In genomic region chr13:92073111-92073510, GRCm38 (mm10) we compare ENCODE assay signal across 19 mouse cellular contexts. TPM values are rescaled to one million over a fixed set of nuclear protein-coding genes. Genes with fewer than 3 reads are reported as not detected.
A peak's percentile ranks its signal among the peaks of the same experiment; 100 is the strongest.
DNase-seq lines count a peak whose midpoint lies in the region; ATAC-seq and TF ChIP-seq lines count a peak whose summit lies in the region.
"Had no signal": no experiment of that assay in that cellular context is flagged by ENCODE, and none has a peak within 500 bp of the region (broad histone marks: within the 10 kb centered on the region; RNA-seq: fewer than 3 reads in every experiment).

No protein-coding gene starts in this region.

- no peaks in the 10 kb centered on the region for H3K9me3 ChIP-seq in heart, postnatal 0 days (replicated peaks; ENCODE audit: control insufficient read depth, low read length)
- H3K9me3 ChIP-seq: kidney, embryonic 15.5 days had no signal

- no peak for ATAC-seq in heart, postnatal 0 days (ENCODE audit: insufficient read depth, low read depth)
- ATAC-seq in frontal cortex, adult (ENCODE audit: low TSS enrichment), result no peak
- ATAC-seq: CD4-positive, CD25-positive, alpha-beta regulatory T cell, adult 4 months; intestine, embryonic 16.5 days had no signal

- H3K4me1 ChIP-seq in heart, postnatal 0 days (ENCODE audit: control insufficient read depth, insufficient read depth), result peaks cover 4% of the 10 kb centered on the region; the same call in 1 of the 2 replicates
- peaks cover 1% of the 10 kb centered on the region for H3K4me1 ChIP-seq in heart, adult 2 months (ENCODE audit: control insufficient read depth, insufficient read depth, low read length)
- H3K4me1 ChIP-seq in embryonic fibroblast, embryonic 13.5 days (ENCODE audit: control insufficient read depth, insufficient read depth, low read length), result peaks cover 4% of the 10 kb centered on the region; the same call in 1 of the 2 replicates
- H3K4me1 ChIP-seq: forebrain, embryonic 12.5 days; hindbrain, embryonic 13.5 days; kidney, embryonic 15.5 days had no signal

- intact Hi-C loops in heart, adult 2 months (cut with DNase I), result no loop called here

- TF ChIP-seq EP300 in heart, postnatal 0 days (IDR thresholded peaks at IDR 0.05; ENCODE audit: low read depth), result no peak
- no peak for TF ChIP-seq EP300 in heart, adult 2 months (IDR thresholded peaks at IDR 0.05; ENCODE audit: insufficient read depth, low read depth, low read length)

- no peak for TF ChIP-seq POLR2A in heart, adult 2 months (IDR thresholded peaks at IDR 0.05; ENCODE audit: insufficient read depth, low read depth, low read length)
- no peak for TF ChIP-seq POLR2A in embryonic fibroblast, embryonic 13.5 days (IDR thresholded peaks at IDR 0.05; ENCODE audit: low read depth, low read length)

- no peak overlapping the region for H3K9ac ChIP-seq in heart, postnatal 0 days (replicated peaks; ENCODE audit: low read depth, low read length)
- H3K9ac ChIP-seq in heart, adult 2 months (ENCODE audit: low read depth, low read length), result no peak overlapping the region
- H3K9ac ChIP-seq: forebrain, embryonic 12.5 days; hindbrain, embryonic 13.5 days; kidney, embryonic 15.5 days had no signal

- no peak overlapping the region for H3K4me2 ChIP-seq in heart, postnatal 0 days (ENCODE audit: low read depth, low read length)
- H3K4me2 ChIP-seq: forebrain, embryonic 12.5 days; hindbrain, embryonic 13.5 days; kidney, embryonic 15.5 days had no signal

- no peak for TF ChIP-seq CTCF in heart, postnatal 0 days (IDR thresholded peaks at IDR 0.05; ENCODE audit: low read depth)
- TF ChIP-seq CTCF in heart, adult 2 months (IDR thresholded peaks at IDR 0.05), result no peak
- TF ChIP-seq CTCF in embryonic fibroblast, embryonic 13.5 days (IDR thresholded peaks at IDR 0.05; ENCODE audit: borderline replicate concordance, insufficient read depth, low read length), result no peak

- DNase-seq in heart, postnatal 0 days (ENCODE audit: low spot score), result peak; percentile 15
- no peak for DNase-seq in heart, adult 2 months
- DNase-seq in 3T3-L1 (ENCODE audit: low read depth, low spot score), result peak; percentile 95
- DNase-seq in Muller cell, postnatal 12 days (ENCODE audit: inconsistent ontology term), result peak; percentile 98
- DNase-seq in cerebellum, postnatal 36 days, result no peak
- DNase-seq: cerebellum, postnatal 10 days; heart, adult 11 months; heart, postnatal 14 days; layer of hippocampus, postnatal 36 days; lung, adult 2 months; right cerebral cortex, postnatal 25 days had no signal

- 61% methylated on average over 1 of the region's 1 CpGs for WGBS in heart, postnatal 0 days
- 76% methylated on average over 1 of the region's 1 CpGs for WGBS in heart, adult 2 months

- H3K4me3 ChIP-seq in heart, postnatal 0 days (ENCODE audit: low read depth, low read length), result no peak overlapping the region
- no peak overlapping the region for H3K4me3 ChIP-seq in heart, adult 2 months
- H3K4me3 ChIP-seq in embryonic fibroblast, embryonic 13.5 days (ENCODE audit: insufficient read depth, low read length), result no peak overlapping the region
- H3K4me3 ChIP-seq: forebrain, embryonic 12.5 days; hindbrain, embryonic 13.5 days; kidney, embryonic 15.5 days had no signal

- H3K27me3 ChIP-seq in heart, postnatal 0 days (ENCODE audit: control insufficient read depth, insufficient read depth, low read length), result no peaks in the 10 kb centered on the region
- no peaks in the 10 kb centered on the region for H3K27me3 ChIP-seq in heart, adult 2 months (ENCODE audit: control insufficient read depth, insufficient read depth, low read length)
- H3K27me3 ChIP-seq: forebrain, embryonic 12.5 days; hindbrain, embryonic 13.5 days; kidney, embryonic 15.5 days had no signal

- no peaks in the 10 kb centered on the region for H3K79me2 ChIP-seq in heart, adult 2 months (replicated peaks; ENCODE audit: control insufficient read depth, insufficient read depth, low read length)

- H3K36me3 ChIP-seq in heart, postnatal 0 days (replicated peaks; ENCODE audit: control insufficient read depth, insufficient read depth, low read length), result no peaks in the 10 kb centered on the region
- peaks cover 2% of the 10 kb centered on the region; the same call in 1 of the 2 replicates for H3K36me3 ChIP-seq in heart, adult 2 months (ENCODE audit: control insufficient read depth, insufficient read depth, low read length)
- H3K36me3 ChIP-seq: forebrain, embryonic 12.5 days; hindbrain, embryonic 13.5 days; kidney, embryonic 15.5 days had no signal

- H3K27ac ChIP-seq in heart, postnatal 0 days (ENCODE audit: low read depth), result no peak overlapping the region
- no peak overlapping the region for H3K27ac ChIP-seq in heart, adult 2 months
- H3K27ac ChIP-seq in embryonic fibroblast, embryonic 13.5 days (ENCODE audit: insufficient read depth, low read length), result peak overlapping the region; percentile 40; the same call in 1 of the 2 replicates
- H3K27ac ChIP-seq: forebrain, embryonic 12.5 days; hindbrain, embryonic 13.5 days; kidney, embryonic 15.5 days; stomach, postnatal 0 days had no signal

RNA-seq across cellular contexts. Expression of gene Rasgrf2, which starts 58.3 kb away (rescaled TPM):
- total RNA-seq in heart, postnatal 0 days (2014; rRNA removed; ENCODE audit: low replicate concordance), result 1.8 and 4.2 TPM in 2 replicates
- 0.27 and 0.34 TPM in 2 replicates for polyA plus RNA-seq in heart, postnatal 0 days (2015; fragmentation: Nextera tagmentation; extraction: Ambion mirVana)
- 10 to 100 TPM; 10.2 to 11.5 TPM for total RNA-seq in heart, adult 2 months (2021)
- 6.4 and 7.6 TPM in 2 replicates for polyA plus RNA-seq in heart, adult 2 months (2012; rRNA removed)
- 0.11 TPM in 1 of 2 replicates, not detected in the other for polyA plus RNA-seq in embryonic fibroblast, embryonic 13.5 days (2011; ENCODE audit: insufficient read length, low read depth, missing spikeins)

Comparison
In these comparisons a context has a peak if more than half of its experiments do, and no peak if none do; other contexts are left out.
1. DNase-seq: peak in heart, postnatal 0 days (single experiment), 3T3-L1 (single experiment) and Muller cell, postnatal 12 days (single experiment); none in heart, adult 2 months (0 of 2) and cerebellum, postnatal 36 days (0 of 2).